Mouse (Mus musculus) lung, postnatal 0 days (tissue): ENCODE measurements around the gene Saxo1.

Experiments
- CTCF ChIP-seq: IDR thresholded peaks from 2 replicates; pipeline ENCODE4 v1.5.1; 2016; ENCODE audit warnings: antibody characterized with exemption, mild to moderate bottlenecking
- EP300 ChIP-seq: IDR thresholded peaks from 2 replicates; pipeline ENCODE4 v1.6.1; 2016; ENCODE audit warnings: antibody characterized with exemption, mild to moderate bottlenecking, control low read depth

DNA sequence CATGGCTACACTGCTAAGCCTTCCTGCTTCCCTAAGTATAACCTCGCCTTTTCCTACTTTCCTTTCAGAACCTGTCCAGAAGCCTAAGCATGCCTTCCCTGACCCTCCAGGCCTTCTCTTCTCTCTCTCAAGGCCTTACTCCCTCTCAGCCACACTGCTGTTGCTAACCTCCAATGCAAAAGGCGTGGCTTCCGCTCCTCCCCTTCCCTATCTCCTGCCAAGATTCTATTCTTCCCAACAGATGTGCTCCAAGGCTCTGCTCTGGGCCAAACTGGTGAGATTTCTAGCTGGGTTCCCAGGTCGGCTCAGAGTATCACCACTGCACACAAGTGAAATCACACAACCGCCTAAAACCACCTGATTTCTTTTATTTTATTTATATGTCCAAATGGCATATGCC is 69.0 kb downstream of the Saxo1 start:
- TF ChIP-seq EP300: no peak
- no peak for TF ChIP-seq CTCF
